Mouse (Mus musculus) embryonic fibroblast, embryonic 13.5 days (primary cell): ENCODE results near the gene Sgf29. TPM values are rescaled to one million over a fixed set of nuclear protein-coding genes. Genes with fewer than 3 reads are reported as not detected.
"Not testable (repeated sequence)": the region's sequence is repeated elsewhere in the genome, so short reads cannot be mapped to it uniquely, and the experiment has no call there.

Experiments
- H3K27ac ChIP-seq: 2 replicates; pipeline ENCODE4 v1.5.1; 2012; ENCODE audit warnings: low read length, control low read depth, inconsistent platforms; ENCODE audit not compliant: insufficient read depth
- H3K4me1 ChIP-seq: 2 replicates; pipeline ENCODE4 v1.6.1; 2011; ENCODE audit warnings: low read length; ENCODE audit not compliant: control insufficient read depth, insufficient read depth
- H3K4me3 ChIP-seq: 2 replicates; pipeline ENCODE4 v1.5.1; 2011; ENCODE audit warnings: mild to moderate bottlenecking, control low read depth, low read length; ENCODE audit not compliant: insufficient read depth
- CTCF ChIP-seq: IDR thresholded peaks from 2 replicates; pipeline ENCODE4 v1.5.1; 2011; ENCODE audit warnings: mild to moderate bottlenecking, control low read depth, low read length, moderate library complexity, borderline replicate concordance; ENCODE audit not compliant: insufficient read depth
- POLR2A ChIP-seq: IDR thresholded peaks from 2 replicates; pipeline ENCODE4 v1.6.1; 2011; ENCODE audit warnings: low read depth, mild to moderate bottlenecking, control low read depth, low read length, moderate library complexity
- polyA plus RNA-seq: library from polyadenylated mRNA; stranded (reverse); fragments of >200 nt; gene quantifications from 2 replicates; pipeline ENCODE4 v1.2.4, GENCODE M21; 2011; ENCODE audit warnings: low read depth; ENCODE audit not compliant: missing spikeins, insufficient read length

The Sgf29 gene
- polyA plus RNA-seq, 1 experiment, result 30.3 TPM

GRCm38 (mm10) chr7:126636733-126637520 is 12.2 kb upstream of the Sgf29 start:
- no peak; the same call in 1 of the 2 replicates for TF ChIP-seq CTCF
- no peak for TF ChIP-seq POLR2A
- no peak overlapping the region for H3K4me3 ChIP-seq
- H3K4me1 ChIP-seq, result no peaks in the 10 kb centered on the region; the same call in 1 of the 2 replicates
- no peak overlapping the region for H3K27ac ChIP-seq

DNA sequence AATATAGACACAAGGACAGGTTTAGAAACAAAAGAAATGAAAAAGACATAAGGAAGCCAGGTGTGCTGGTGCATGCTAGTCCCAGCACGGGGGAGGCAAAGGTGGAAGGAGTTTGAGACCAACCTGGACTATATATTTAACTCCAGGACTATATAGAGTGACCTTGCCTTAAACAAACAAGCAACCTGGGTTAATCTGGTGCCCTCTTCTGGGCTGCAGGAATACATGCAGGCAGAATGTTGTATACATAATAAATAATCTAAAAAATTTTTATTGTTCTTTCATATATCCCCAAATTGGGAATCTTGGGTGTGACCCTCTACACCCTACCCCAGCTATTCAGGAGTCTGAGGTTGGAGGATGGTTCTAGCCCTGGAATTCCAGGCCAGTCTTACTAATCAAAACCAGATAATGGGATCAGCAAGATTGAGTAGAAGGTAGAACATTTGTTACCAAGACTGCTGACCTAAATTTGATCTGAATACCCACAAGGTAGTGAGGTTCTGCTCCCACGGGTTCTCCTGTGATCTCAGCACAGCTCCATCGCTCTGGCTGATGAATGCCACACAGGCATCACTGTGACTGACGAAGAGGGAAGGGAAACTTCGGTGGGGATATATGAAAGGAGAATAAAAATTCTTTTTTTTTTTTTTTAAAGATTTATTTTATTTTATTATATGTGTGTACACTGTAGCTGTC is 6.4 kb upstream of the Sgf29 start:
- no peak overlapping the region for H3K4me3 ChIP-seq
- no peak for TF ChIP-seq CTCF
- TF ChIP-seq POLR2A, result no peak
- no peak overlapping the region for H3K27ac ChIP-seq
- no peaks in the 10 kb centered on the region for H3K4me1 ChIP-seq

- not testable (repeated sequence) for H3K4me1 ChIP-seq, H3K4me3 ChIP-seq, H3K27ac ChIP-seq
These were observed 5.9 kb upstream of the Sgf29 start for GRCm38 (mm10) chr7:126643244-126643617.

- TF ChIP-seq CTCF, result no peak
- no peak for TF ChIP-seq POLR2A
- H3K4me3 ChIP-seq, result no peak overlapping the region
- no peak overlapping the region for H3K27ac ChIP-seq
- H3K4me1 ChIP-seq, result no peaks in the 10 kb centered on the region
These were observed 4.8 kb upstream of the Sgf29 start for GRCm38 (mm10) chr7:126644345-126644744.

GRCm38 (mm10) chr7:126644914-126645313 is 4.2 kb upstream of the Sgf29 start:
- H3K4me1 ChIP-seq, result no peaks in the 10 kb centered on the region
- TF ChIP-seq CTCF, result no peak
- no peak for TF ChIP-seq POLR2A
- no peak overlapping the region for H3K27ac ChIP-seq
- no peak overlapping the region for H3K4me3 ChIP-seq

DNA sequence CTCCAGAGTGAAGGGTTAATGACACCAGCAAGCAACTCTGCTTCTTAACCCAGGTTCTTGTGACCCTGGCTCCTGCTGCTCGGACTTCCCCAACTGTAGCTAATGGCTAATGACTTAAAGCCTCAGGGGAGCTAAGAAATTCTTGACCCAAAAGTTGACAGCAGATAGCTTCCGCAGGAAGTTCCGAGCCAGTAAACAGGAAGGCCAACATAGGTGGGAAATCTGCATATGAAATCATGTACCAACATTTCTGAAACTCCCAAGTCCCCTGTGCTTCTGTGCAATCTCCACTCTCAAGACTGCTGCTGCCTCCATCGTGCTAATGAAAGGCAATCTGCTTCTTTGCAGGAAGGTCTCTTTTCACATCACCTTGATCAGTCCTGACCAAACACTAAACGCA is 3.4 kb upstream of the Sgf29 start:
- TF ChIP-seq POLR2A (no peak), CTCF (no peak)
- Histone ChIP-seq H3K4me1 (peaks cover 2% of the 10 kb centered on the region; the same call in 1 of the 2 replicates), H3K27ac (no peak overlapping the region), H3K4me3 (no peak overlapping the region)

DNA sequence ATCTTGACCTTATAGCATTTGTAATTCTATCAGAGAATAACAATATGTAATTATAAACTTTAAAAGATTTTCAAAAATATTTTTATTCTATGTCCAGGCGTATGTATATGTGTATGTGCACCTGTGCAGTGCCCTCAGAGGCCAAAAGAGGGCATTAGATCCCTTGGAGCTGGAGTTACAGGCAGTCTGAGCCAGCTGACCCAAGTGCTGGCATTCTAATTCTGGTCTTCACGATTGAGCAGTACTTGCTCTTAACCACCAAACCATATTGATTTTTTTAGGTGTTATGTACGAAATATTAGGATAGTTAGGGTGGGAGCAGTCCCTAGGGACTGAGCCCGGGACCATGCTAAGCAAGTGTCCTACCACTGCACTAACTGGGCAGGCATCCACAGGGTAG is 623 bp upstream of the Sgf29 start:
- no peak for TF ChIP-seq POLR2A
- TF ChIP-seq CTCF, result no peak
- Histone ChIP-seq H3K4me1 (peaks cover 2% of the 10 kb centered on the region; the same call in 1 of the 2 replicates), H3K4me3 (no peak overlapping the region), H3K27ac (no peak overlapping the region)

GRCm38 (mm10) chr7:126650852-126651251 is 1.7 kb downstream of the Sgf29 start:
- H3K4me1 ChIP-seq, result peaks cover 2% of the 10 kb centered on the region; the same call in 1 of the 2 replicates
- TF ChIP-seq POLR2A (no peak), CTCF (no peak)
- no peak overlapping the region for H3K27ac ChIP-seq
- H3K4me3 ChIP-seq, result no peak overlapping the region

GRCm38 (mm10) chr7:126653991-126654390 is 4.9 kb downstream of the Sgf29 start:
- Histone ChIP-seq H3K4me1 (peaks cover 2% of the 10 kb centered on the region; the same call in 1 of the 2 replicates), H3K27ac (no peak overlapping the region), H3K4me3 (no peak overlapping the region)
- TF ChIP-seq CTCF (no peak), POLR2A (no peak)

- TF ChIP-seq CTCF (no peak), POLR2A (no peak)
- Histone ChIP-seq H3K4me1 (no peaks in the 10 kb centered on the region), H3K4me3 (no peak overlapping the region), H3K27ac (no peak overlapping the region)
These were observed 6.6 kb downstream of the Sgf29 start for GRCm38 (mm10) chr7:126655695-126656094.
